Mouse (Mus musculus): Measurements from ENCODE around the gene Tyw1. TPM values are rescaled to one million over a fixed set of nuclear protein-coding genes. Genes with fewer than 3 reads are reported as not detected.

Gene Tyw1
- 15.2 and 19.7 TPM in 2 replicates for polyA plus RNA-seq (2011; ENCODE audit: insufficient read length, low read depth, missing spikeins)

DNA sequence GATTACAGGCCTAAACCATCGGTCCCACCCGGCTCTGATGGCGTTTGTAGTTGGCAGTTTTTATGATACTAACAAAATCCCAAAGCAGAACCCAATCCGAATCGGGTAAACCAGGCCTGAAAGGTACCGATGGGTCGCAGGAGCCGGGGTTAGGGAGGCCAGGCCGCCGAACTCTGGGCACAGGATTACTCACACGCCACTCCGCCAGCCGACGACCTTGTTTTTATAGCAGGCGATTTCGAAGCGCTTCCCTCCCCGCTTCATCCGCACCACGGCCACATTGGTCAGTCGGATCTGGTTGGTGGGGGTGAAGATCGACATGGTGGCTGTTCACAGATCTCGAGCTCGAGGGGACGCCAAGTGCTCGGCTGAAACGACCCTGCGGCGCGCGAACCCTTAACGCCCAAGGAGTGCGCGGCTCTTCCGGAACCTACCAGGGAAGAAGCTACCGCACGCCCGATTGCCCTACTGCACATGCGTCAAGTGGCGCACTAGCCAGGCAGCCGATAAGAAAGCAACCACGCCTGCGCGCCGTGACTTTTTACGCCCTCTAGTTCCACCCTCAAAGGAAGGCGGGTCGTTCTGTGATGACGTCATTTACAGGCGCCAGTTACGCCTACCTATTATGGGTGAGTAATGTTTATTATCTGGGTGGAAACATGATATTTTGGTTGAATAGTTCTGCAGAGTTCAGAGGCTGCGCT, at the start of gene Tyw1, which contains the start of gene Sbds:
Tyw1 (plus strand) TSS at position 603 of the 704 bp plus-strand sequence.
Sbds (minus strand) TSS at position 514 of the 704 bp plus-strand sequence.
- Histone ChIP-seq H3K4me3 (ENCODE audit: insufficient read depth, low read length) (peak within 1 kb of the TSS; percentile 62), H3K27ac (ENCODE audit: insufficient read depth, low read length) (peak within 1 kb of the TSS; percentile 37), H3K4me1 (ENCODE audit: control insufficient read depth, insufficient read depth, low read length) (no peaks in the 10 kb centered on the region)
- TF ChIP-seq POLR2A (IDR thresholded peaks at IDR 0.05; ENCODE audit: low read depth, low read length) (peak; percentile 99), CTCF (IDR thresholded peaks at IDR 0.05; ENCODE audit: borderline replicate concordance, insufficient read depth, low read length) (no peak)

DNA sequence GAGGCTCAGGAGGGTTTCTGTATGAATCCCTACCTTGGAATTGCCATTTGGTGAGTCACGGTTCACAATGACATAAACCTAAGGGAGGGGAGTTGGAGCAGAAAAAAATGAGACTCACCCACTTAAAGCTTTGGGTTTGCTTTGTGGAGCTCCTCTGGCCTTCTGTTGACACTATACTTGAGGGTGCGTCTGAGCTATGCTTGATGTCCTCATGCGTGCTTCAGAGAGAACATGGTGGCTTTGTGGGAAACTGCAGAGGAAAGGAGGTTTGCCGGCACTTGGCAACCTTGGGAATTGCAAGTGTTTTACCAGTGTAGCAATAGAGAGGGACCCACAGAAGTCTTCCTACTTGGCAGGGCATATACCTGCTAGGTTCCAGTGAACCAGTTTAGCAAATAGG, 48.1 kb upstream of the Tyw1 start:
- no peak for TF ChIP-seq POLR2A (IDR thresholded peaks at IDR 0.05; ENCODE audit: low read depth, low read length)
- TF ChIP-seq CTCF (IDR thresholded peaks at IDR 0.05; ENCODE audit: borderline replicate concordance, insufficient read depth, low read length), result no peak
- Histone ChIP-seq H3K4me3 (ENCODE audit: insufficient read depth, low read length) (no peak overlapping the region), H3K27ac (ENCODE audit: insufficient read depth, low read length) (no peak overlapping the region), H3K4me1 (ENCODE audit: control insufficient read depth, insufficient read depth, low read length) (no peaks in the 10 kb centered on the region; the same call in 1 of the 2 replicates)

DNA sequence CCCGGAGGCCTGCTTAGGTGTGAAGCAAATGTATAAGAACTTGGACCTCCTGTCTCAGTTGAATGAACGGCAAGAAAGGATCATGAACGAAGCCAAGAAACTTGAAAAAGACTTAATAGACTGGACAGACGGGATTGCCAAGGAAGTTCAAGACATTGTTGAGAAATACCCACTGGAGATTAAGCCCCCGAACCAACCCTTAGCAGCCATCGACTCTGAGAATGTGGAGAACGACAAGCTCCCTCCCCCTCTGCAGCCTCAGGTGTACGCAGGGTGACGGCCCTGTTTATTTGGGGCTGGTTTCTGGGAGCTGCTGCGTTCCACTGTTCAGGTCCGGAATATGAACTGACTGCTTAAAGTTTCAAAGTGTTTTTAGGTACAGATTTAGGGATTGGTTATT, 42.5 kb upstream of the Tyw1 start:
- Histone ChIP-seq H3K4me1 (ENCODE audit: control insufficient read depth, insufficient read depth, low read length) (no peaks in the 10 kb centered on the region), H3K4me3 (ENCODE audit: insufficient read depth, low read length) (no peak overlapping the region), H3K27ac (ENCODE audit: insufficient read depth, low read length) (no peak overlapping the region)
- TF ChIP-seq POLR2A (IDR thresholded peaks at IDR 0.05; ENCODE audit: low read depth, low read length) (no peak), CTCF (IDR thresholded peaks at IDR 0.05; ENCODE audit: borderline replicate concordance, insufficient read depth, low read length) (no peak)

DNA sequence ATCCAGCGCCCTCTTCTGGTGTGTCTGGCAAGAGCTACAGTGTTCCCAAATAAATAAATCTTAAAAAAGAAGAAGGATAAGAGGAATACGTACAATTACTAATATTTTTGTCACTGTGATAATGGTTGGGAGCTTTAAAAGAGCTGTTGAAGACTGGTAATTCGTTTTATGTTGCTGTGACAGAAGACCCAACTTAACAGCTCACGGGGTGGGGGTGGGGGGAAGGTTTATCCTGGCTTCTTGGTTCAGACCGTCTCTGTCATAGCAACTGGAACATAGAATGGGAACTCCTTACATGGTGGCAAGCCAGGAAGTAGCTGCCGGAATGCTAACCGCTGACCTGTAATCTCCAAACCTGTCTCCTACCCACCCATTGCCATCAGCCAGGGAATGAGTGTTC, 38.6 kb upstream of the Tyw1 start, which contains the start of gene Tmem248:
Tmem248 (plus strand) TSS at position 301 of the 400 bp plus-strand sequence.
- Histone ChIP-seq H3K4me3 (ENCODE audit: insufficient read depth, low read length) (no peak within 1 kb of the TSS), H3K27ac (ENCODE audit: insufficient read depth, low read length) (no peak within 1 kb of the TSS), H3K4me1 (ENCODE audit: control insufficient read depth, insufficient read depth, low read length) (no peaks in the 10 kb centered on the region)
- TF ChIP-seq CTCF (IDR thresholded peaks at IDR 0.05; ENCODE audit: borderline replicate concordance, insufficient read depth, low read length), result no peak
- TF ChIP-seq POLR2A (IDR thresholded peaks at IDR 0.05; ENCODE audit: low read depth, low read length), result no peak

DNA sequence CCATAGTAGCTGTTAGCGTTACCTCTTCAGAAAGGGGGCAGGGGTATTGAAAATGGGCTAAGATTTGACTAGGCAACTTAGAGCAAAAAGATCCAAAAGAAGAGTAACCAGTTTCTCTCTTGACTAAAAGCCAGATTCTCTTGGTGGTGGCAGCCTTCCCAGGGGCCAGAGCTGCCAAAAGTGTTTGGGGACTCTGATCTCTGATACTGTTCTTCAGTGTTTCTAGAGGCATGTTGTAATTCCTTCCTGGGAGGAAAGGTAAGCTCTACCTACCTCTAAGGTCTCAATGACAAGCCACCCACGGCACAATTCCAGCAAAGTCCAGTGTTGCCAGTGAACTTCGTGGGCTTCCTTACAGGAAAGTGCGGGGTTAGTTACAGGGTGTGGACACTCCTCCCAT, 38.0 kb upstream of the Tyw1 start:
- TF ChIP-seq POLR2A (IDR thresholded peaks at IDR 0.05; ENCODE audit: low read depth, low read length), result no peak
- no peak for TF ChIP-seq CTCF (IDR thresholded peaks at IDR 0.05; ENCODE audit: borderline replicate concordance, insufficient read depth, low read length)
- no peak overlapping the region for H3K27ac ChIP-seq (ENCODE audit: insufficient read depth, low read length)
- no peaks in the 10 kb centered on the region for H3K4me1 ChIP-seq (ENCODE audit: control insufficient read depth, insufficient read depth, low read length)
- no peak overlapping the region for H3K4me3 ChIP-seq (ENCODE audit: insufficient read depth, low read length)

DNA sequence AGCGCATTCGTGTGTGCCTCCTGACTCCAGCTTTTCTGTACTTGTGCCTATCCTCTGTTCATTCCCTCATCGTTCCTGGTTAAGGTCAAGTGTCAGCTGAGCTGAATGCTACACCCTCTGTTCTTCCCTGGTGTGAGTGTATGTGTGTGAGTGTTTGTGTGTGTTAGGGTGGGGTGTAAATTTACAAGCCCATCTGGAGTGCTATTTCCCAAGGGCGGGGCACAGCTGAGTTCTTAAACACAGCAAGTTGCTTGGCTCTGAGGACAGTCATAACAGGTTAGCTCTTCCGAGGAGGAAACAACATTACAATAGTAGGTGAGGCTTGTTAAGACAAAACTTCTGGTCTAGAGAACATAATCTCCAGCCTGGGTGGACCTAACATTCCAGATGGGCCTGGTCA, 37.1 kb upstream of the Tyw1 start:
- no peaks in the 10 kb centered on the region for H3K4me1 ChIP-seq (ENCODE audit: control insufficient read depth, insufficient read depth, low read length)
- no peak overlapping the region for H3K4me3 ChIP-seq (ENCODE audit: insufficient read depth, low read length)
- no peak overlapping the region for H3K27ac ChIP-seq (ENCODE audit: insufficient read depth, low read length)
- no peak for TF ChIP-seq CTCF (IDR thresholded peaks at IDR 0.05; ENCODE audit: borderline replicate concordance, insufficient read depth, low read length)
- no peak for TF ChIP-seq POLR2A (IDR thresholded peaks at IDR 0.05; ENCODE audit: low read depth, low read length)

DNA sequence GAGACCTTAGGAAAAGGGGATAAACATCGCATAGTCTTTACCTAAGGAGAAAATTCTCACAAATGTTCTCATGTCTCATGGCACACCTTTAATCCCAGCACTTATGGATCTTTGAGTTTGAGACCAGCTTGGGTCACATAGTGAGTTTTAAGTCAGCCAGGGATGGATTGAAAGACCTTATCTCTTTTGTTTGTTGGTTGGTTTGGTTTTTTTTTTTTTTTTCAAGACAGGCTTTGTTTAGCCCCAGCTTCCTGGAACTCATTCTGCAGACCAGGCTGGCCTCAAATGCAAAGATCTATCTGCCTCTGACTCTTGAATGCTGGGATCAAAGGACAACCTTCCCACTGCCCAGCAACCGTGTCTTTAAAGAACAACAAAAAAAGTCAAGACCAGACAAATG, 34.1 kb upstream of the Tyw1 start:
- peak overlapping the region; percentile 29; the same call in 1 of the 2 replicates for H3K27ac ChIP-seq (ENCODE audit: insufficient read depth, low read length)
- no peak for TF ChIP-seq POLR2A (IDR thresholded peaks at IDR 0.05; ENCODE audit: low read depth, low read length)
- TF ChIP-seq CTCF (IDR thresholded peaks at IDR 0.05; ENCODE audit: borderline replicate concordance, insufficient read depth, low read length), result no peak
- peak overlapping the region; percentile 90 for H3K4me3 ChIP-seq (ENCODE audit: insufficient read depth, low read length)
- no peaks in the 10 kb centered on the region for H3K4me1 ChIP-seq (ENCODE audit: control insufficient read depth, insufficient read depth, low read length)

DNA sequence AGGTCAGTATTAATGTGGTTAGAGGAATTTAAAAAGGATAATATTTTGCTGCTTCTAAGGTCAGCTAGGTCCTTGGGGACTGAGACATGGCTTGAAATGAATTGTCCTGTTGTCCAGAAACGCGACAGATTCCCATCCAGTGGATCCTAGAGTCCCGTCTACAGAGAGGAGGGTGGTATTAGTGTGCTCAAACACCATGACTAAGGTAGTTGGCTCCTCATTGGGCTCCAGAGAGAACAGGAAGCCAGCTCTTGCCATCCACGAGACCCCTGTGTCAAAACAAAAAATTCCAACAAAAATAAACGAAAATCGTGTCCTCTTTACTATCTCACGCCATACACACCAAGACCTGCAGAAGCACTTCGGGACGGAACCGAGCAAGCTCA, 33.7 kb upstream of the Tyw1 start:
- H3K27ac ChIP-seq (ENCODE audit: insufficient read depth, low read length), result peak overlapping the region; percentile 29
- peaks cover under 1% of the 10 kb centered on the region; the same call in 1 of the 2 replicates for H3K4me1 ChIP-seq (ENCODE audit: control insufficient read depth, insufficient read depth, low read length)
- TF ChIP-seq POLR2A (IDR thresholded peaks at IDR 0.05; ENCODE audit: low read depth, low read length), result no peak
- TF ChIP-seq CTCF (IDR thresholded peaks at IDR 0.05; ENCODE audit: borderline replicate concordance, insufficient read depth, low read length), result no peak
- peak overlapping the region; percentile 90 for H3K4me3 ChIP-seq (ENCODE audit: insufficient read depth, low read length)

DNA sequence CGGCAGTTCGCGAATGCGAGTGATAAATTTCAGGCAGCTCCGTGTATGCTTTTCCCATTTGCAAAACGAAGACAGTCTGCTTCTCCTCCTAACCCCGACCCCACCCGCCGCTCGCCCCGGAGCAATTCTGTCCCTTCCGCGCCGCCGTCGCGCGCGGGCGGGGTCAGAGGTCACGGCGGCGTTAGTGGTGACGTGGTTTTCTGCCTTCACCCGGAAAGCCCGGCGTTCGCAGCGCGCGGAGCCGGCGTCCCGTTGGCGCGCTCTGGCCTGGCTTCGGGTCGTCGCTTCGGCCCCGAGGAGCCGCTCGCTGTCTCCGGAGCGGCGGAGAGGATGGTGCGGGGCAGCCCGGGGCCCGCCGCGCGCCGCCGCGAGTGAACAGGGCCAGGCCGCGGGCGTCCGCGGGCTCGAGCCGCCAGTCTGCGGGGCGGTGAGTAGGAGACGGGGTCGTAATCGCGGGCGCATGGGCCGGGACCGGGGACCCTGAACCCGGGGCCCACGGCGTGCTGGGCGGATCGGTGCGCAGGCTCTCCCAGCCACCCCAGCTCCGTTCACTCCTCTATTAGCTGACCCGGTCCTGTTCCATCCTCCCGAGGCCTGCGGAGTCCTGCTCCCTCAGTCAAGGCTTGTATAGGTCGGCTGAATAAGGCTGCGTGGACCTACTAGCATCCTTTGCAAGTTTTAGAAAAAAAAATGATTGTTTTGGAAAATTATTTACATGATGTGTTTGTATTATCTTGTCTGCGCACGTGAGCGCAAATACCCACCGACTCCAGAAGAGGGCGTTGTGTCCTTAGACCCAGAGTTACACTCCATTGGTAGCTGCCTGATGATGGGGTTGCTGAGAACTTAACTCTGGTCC, 33.0 kb upstream of the Tyw1 start:
- TF ChIP-seq POLR2A (IDR thresholded peaks at IDR 0.05; ENCODE audit: low read depth, low read length), result peak; percentile 62
- TF ChIP-seq CTCF (IDR thresholded peaks at IDR 0.05; ENCODE audit: borderline replicate concordance, insufficient read depth, low read length), result peak; percentile 33; the same call in 1 of the 2 replicates
- Histone ChIP-seq H3K4me3 (ENCODE audit: insufficient read depth, low read length) (peak overlapping the region; percentile 90), H3K4me1 (ENCODE audit: control insufficient read depth, insufficient read depth, low read length) (peaks cover 3% of the 10 kb centered on the region; the same call in 1 of the 2 replicates), H3K27ac (ENCODE audit: insufficient read depth, low read length) (peak overlapping the region; percentile 51)

Measured in embryonic fibroblast, embryonic 13.5 days (primary cell).